Mouse (Mus musculus): Measurements from ENCODE around the gene Gm36079.
"Not testable (repeated sequence)": the region's sequence is repeated elsewhere in the genome, so short reads cannot be mapped to it uniquely, and the experiment has no call there.

The Gm36079 gene

GRCm38 (mm10) chr13:120026911-120027310 is at the start of gene Gm36079:
TSS of gene Gm36079 (minus strand) at chr13:120027011.
- in situ Hi-C loops (cut with MboI; ENCODE audit: unreplicated experiment in 2 of 2), result not testable (repeated sequence)

DNA sequence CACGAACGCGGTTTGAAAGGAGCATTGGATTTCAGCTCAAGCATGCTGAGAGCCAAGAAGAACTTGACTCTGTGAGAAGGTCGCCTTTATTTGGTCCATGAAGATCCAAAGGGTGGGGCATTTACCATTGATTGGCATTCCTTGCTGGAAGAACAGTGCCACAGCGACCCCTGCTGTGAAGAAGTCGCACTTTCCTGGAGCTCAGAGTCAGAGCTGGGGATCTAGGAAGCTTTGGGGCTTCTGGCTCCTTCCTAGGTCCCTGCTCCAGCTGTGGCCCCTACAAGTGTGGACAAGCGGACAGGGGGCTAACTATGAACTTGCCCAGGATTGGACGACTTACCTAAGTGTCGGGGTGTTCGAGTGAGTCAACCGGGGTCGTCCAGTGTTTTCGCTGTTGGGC is 44.1 kb upstream of the Gm36079 start:
- in situ Hi-C loops (cut with MboI; ENCODE audit: unreplicated experiment in 2 of 2), result not testable (repeated sequence)

DNA sequence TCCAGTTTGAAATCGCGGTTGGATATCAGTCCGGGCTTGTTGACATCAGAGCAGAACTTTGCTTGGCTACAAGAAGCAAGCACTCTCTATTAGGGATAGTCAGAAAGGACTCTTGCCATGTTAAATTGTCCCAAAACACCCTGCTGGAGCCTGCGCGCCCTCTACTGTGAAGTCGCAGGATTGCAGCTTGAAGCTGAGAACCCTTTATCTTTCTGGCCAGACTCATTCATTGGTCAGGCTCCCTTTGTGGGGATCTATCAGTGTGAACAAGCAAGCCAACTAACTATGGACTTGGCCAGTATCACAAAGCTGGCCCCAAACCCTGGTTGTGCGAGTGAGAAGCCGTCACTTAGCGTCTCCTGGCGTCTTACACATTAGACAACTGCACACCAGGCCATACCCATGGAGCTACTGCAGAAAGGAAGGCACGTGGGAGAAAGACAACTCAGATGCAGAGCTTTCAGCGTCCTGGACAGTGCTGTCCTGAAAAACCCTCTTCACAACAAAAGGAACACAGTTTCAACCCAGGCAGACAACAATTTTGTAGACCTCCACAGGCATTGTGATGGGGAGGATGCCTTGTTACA is 43.3 kb upstream of the Gm36079 start:
- in situ Hi-C loops (cut with MboI; ENCODE audit: unreplicated experiment in 2 of 2), result not testable (repeated sequence)

DNA sequence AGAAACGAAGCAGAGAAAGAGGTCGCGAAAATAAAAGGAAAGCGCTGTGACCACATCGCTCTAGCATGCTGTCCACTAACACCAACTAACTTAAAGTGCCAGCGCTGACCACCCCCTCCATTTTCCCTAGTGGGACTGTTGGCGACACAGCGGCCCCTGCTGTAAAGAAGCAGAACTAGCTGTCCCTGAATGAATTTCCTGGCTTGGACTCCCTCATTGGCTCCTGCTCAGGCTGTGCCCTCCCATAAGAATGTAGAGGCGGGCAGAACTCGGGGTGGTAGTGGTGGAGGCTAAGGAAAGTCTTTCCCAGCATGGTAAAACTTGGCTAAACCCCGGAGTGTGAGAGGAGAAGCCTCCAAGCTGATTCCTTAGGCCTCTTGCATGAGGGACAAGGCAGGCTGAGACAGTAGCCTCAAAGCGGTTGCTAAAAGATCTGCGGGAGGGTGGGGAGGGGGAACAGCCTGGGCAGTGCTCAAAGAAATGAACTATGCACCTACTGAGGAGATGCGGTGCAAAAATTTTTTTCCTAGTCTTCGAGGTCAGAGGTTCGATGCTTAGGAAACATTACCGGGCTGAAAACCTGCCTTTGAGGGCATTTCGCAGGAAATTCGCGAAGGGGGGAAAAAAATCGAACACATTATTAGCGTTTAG is 36.8 kb upstream of the Gm36079 start:
- in situ Hi-C loops (cut with MboI; ENCODE audit: unreplicated experiment in 2 of 2), result not testable (repeated sequence)

DNA sequence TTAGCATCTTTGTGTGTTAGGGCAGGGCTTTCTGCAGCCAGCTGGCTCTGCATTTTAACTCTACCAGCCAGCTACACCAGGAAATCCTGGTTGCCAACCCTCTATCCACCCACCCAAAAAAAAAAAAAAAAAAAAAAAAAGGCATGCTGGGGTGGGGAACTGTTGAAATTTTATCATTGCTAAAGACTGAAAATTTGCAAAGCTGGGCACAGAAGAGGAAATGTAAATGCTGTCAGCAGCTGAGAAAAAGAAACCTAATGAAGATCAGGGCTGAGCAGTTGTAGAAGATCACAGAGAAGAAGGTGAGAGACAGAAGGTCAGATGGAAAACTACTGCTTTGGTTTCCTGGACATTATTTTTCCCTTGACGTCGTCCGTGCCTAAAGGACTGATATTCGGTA is 36.1 kb upstream of the Gm36079 start:
- in situ Hi-C loops (cut with MboI; ENCODE audit: unreplicated experiment in 2 of 2), result not testable (repeated sequence)

- in situ Hi-C loops (cut with MboI; ENCODE audit: unreplicated experiment in 2 of 2), result not testable (repeated sequence)
Measured at GRCm38 (mm10) chr13:120052085-120052484, 25.3 kb upstream of the Gm36079 start, which contains the start of gene Gm21188. TSS of gene Gm21188 (minus strand) at chr13:120052194.

DNA sequence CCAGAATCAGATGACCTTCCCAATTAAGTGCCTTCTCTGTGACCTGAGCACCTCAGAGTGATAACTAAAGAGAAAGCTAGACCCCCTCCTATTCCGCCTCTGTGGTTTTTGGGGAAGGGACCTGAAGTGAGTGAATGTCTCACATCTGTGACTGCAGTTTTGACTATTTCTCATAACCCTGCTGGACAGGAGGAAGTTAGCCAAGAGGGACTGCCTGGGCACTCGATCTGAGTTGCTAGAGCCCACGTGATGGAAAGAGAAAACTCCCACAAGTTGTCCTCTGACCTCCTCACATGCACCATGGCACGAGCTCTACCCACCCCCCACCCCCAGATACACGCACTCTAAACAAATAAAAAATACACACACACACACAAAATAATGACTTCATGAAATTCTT is 21.8 kb upstream of the Gm36079 start:
- in situ Hi-C loops (cut with MboI; ENCODE audit: unreplicated experiment in 2 of 2), result not testable (repeated sequence)

GRCm38 (mm10) chr13:120048186-120048585 is 21.4 kb upstream of the Gm36079 start:
- in situ Hi-C loops (cut with MboI; ENCODE audit: unreplicated experiment in 2 of 2), result not testable (repeated sequence)

- in situ Hi-C loops (cut with MboI; ENCODE audit: unreplicated experiment in 2 of 2), result not testable (repeated sequence)
Measured at GRCm38 (mm10) chr13:120046422-120047209, 19.8 kb upstream of the Gm36079 start.

DNA sequence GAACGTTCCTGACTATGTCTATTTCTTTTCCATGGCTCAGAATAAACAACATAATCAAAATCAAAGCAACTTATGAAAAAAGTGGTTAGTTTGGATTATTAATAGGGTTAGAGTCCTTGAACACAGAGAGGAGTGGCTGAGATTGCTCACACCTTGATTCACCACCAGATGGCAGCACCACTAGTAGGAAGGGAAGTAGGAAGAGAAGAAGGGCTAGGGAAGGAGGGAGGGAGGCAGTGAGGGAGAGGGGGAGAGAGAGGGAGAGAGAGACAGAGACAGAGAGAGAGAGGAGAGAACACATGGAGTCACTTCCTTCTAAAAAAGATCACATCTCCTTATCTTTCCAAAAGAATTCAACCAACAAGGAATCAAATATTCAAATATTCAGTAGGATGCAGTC is 14.3 kb upstream of the Gm36079 start:
- in situ Hi-C loops (cut with MboI; ENCODE audit: unreplicated experiment in 2 of 2), result not testable (repeated sequence)

GRCm38 (mm10) chr13:120037881-120038280 is 11.1 kb upstream of the Gm36079 start:
- in situ Hi-C loops (cut with MboI; ENCODE audit: unreplicated experiment in 2 of 2), result not testable (repeated sequence)

GRCm38 (mm10) chr13:120036577-120037115 is 9.8 kb upstream of the Gm36079 start:
- in situ Hi-C loops (cut with MboI; ENCODE audit: unreplicated experiment in 2 of 2), result not testable (repeated sequence)

- in situ Hi-C loops (cut with MboI; ENCODE audit: unreplicated experiment in 2 of 2), result not testable (repeated sequence)
Measured at GRCm38 (mm10) chr13:120035151-120035550, 8.3 kb upstream of the Gm36079 start.

- in situ Hi-C loops (cut with MboI; ENCODE audit: unreplicated experiment in 2 of 2), result not testable (repeated sequence)
Measured at GRCm38 (mm10) chr13:120034637-120035036, 7.8 kb upstream of the Gm36079 start.

DNA sequence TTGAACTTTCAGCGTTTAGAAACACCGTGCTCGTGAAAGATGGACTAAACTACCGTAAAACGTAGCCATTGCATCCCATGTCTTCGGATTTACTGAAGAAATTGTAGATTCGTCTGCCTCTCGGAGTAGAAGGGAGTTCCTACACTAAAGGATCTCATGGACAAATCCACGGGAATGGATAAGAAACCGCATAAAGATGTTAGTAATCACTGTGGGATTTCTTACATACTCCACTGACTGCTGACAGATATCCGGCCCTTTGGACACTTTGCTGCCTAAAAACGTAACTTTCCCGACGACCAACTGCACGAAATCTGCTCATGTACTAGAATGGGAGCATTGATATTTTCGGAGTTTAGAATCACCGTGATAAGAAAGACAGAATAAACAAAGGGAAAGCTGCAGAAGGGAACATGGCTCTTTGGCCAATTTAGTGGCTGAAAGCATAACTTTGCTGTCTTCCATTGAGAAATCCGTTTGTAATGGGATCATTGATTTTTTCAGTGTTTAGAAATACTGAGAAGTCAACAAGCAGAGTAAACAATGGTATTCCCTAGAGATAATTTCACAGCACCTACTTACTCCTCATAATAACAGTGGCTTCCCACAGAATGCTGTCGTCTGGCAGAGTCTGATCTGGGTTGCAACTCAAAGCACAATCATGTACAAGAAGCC is 6.8 kb upstream of the Gm36079 start:
- in situ Hi-C loops (cut with MboI; ENCODE audit: unreplicated experiment in 2 of 2), result not testable (repeated sequence)

DNA sequence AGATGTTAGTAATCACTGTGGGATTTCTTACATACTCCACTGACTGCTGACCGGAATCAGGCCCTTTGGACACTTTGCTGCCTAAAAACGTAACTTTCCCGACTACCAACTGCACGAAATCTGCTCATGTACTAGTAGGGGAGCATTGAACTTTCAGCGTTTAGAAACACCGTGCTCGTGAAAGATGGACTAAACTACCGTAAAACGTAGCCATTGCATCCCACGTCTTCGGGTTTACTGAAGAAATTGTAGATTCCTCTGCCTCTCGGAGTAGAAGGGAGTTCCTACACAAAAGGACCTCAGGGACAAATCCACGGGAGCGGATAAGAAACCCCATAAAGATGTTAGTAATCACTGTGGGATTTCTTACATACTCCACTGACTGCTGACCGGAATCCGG is 4.9 kb upstream of the Gm36079 start:
- in situ Hi-C loops (cut with MboI; ENCODE audit: unreplicated experiment in 2 of 2), result not testable (repeated sequence)

DNA sequence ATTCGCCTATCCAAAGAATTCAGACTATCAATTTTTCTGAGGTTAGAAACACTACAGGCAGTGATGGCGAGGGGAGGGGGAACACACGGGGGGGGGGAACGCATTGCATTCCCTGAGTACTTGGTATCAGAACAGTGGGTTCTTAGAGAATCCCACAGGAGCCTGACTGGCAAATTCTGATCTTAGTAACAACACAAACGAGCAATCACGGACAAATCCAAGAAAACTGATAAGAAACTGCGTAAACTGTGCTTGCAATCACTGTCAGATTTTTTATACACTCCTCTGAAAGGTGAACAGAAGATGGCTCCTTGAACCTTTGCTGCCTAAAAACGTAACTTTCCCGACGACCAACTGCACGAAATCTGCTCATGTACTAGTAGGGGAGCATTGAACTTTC is 557 bp upstream of the Gm36079 start:
- in situ Hi-C loops (cut with MboI; ENCODE audit: unreplicated experiment in 2 of 2), result not testable (repeated sequence)

GRCm38 (mm10) chr13:120026373-120026772 is 438 bp downstream of the Gm36079 start:
- in situ Hi-C loops (cut with MboI; ENCODE audit: unreplicated experiment in 2 of 2), result not testable (repeated sequence)

- in situ Hi-C loops (cut with MboI; ENCODE audit: unreplicated experiment in 2 of 2), result not testable (repeated sequence)
Measured at GRCm38 (mm10) chr13:120025576-120025975, 1.2 kb downstream of the Gm36079 start.

DNA sequence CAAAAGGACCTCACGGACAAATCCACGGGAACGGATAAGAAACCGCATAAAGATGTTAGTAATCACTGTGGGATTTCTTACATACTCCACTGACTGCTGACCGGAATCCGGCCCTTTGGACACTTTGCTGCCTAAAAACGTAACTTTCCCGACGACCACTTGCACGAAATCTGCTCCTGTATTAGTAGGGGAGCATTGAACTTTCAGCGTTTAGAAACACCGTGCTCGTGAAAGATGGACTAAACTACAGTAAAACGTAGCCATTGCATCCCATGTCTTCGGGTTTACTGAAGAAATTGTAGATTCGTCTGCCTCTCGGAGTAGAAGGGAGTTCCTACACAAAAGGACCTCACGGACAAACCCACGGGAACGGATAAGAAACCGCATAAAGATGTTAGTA is 1.8 kb downstream of the Gm36079 start:
- in situ Hi-C loops (cut with MboI; ENCODE audit: unreplicated experiment in 2 of 2), result not testable (repeated sequence)

GRCm38 (mm10) chr13:120024581-120024980 is 2.2 kb downstream of the Gm36079 start:
- in situ Hi-C loops (cut with MboI; ENCODE audit: unreplicated experiment in 2 of 2), result not testable (repeated sequence)

Data from v-Abl transformed pro-B cells (cell line).